Mouse (Mus musculus) C2C12 (cell line): ENCODE results near the gene Cc2d2a.

ENCODE experiments used
- CEBPB ChIP-seq: IDR thresholded peaks from one replicate; pipeline ENCODE4 v1.6.1; 2011; ENCODE audit warnings: low read depth, mild to moderate bottlenecking, control low read depth, moderate library complexity
- CTCF ChIP-seq: IDR thresholded peaks from one replicate; pipeline ENCODE4 v1.5.1; 2011; ENCODE audit not compliant: control insufficient read depth, insufficient read depth, insufficient read length
- FOSL1 ChIP-seq: IDR thresholded peaks from one replicate; pipeline ENCODE4 v1.8.0; 2011; ENCODE audit warnings: mild to moderate bottlenecking, low read length; ENCODE audit not compliant: poor library complexity, insufficient read depth, severe bottlenecking
- MAX ChIP-seq: IDR thresholded peaks from one replicate; pipeline ENCODE4 v1.6.1; 2011; ENCODE audit warnings: mild to moderate bottlenecking, control low read depth
- MYOD1 ChIP-seq: IDR thresholded peaks from one replicate; pipeline ENCODE4 v1.6.1; 2011; ENCODE audit warnings: low read depth; ENCODE audit not compliant: control insufficient read depth, insufficient read length
- MYOG ChIP-seq: IDR thresholded peaks from one replicate; pipeline ENCODE4 v1.6.1; 2011; ENCODE audit not compliant: control insufficient read depth, insufficient read length; ENCODE audit errors: extremely low read depth
- USF1 ChIP-seq: IDR thresholded peaks from one replicate; pipeline ENCODE4 v1.6.1; 2011; ENCODE audit warnings: low read depth, mild to moderate bottlenecking, control low read depth, moderate library complexity

GRCm38 (mm10) chr5:43625407-43625806 lies 36.7 kb upstream of the Cc2d2a start:
- TF ChIP-seq CTCF (no peak), MAX (no peak), USF1 (no peak), CEBPB (no peak), MYOD1 (no peak), MYOG (no peak), FOSL1 (no peak)
